In genomic region chr7:134670312-134671002, GRCm38 (mm10) we compare ENCODE assay signal across 8 mouse cellular contexts. TPM values are rescaled to one million over a fixed set of nuclear protein-coding genes. Genes with fewer than 3 reads are reported as not detected.
A peak's percentile ranks its signal among the peaks of the same experiment; 100 is the strongest.
DNase-seq lines count a peak whose midpoint lies in the region; ATAC-seq and TF ChIP-seq lines count a peak whose summit lies in the region.

TSS of gene Dock1 (plus strand) at chr7:134670654.

- peak within 1 kb of the TSS; percentile 47 for H3K4me3 ChIP-seq in spleen, adult 2 months (ENCODE audit: extremely low read depth, insufficient read depth, insufficient read length)
- peak within 1 kb of the TSS; percentile 56 for H3K4me3 ChIP-seq in forebrain, embryonic 11.5 days (ENCODE audit: low read depth, low read length)
- peak within 1 kb of the TSS; percentile 70 for H3K4me3 ChIP-seq in heart, embryonic 15.5 days
- H3K4me3 ChIP-seq in liver, embryonic 15.5 days (replicated peaks), result peak within 1 kb of the TSS; percentile 60
- peak within 1 kb of the TSS; percentile 58 for H3K4me3 ChIP-seq in neural tube, embryonic 14.5 days (ENCODE audit: low read depth, low read length)

- TF ChIP-seq POLR2A in spleen, adult 2 months (IDR thresholded peaks at IDR 0.05; ENCODE audit: low read depth, low read length), result no peak

- 4% methylated on average over 72 of the region's 77 CpGs for WGBS in spleen, adult 2 months
- 2% methylated on average over 72 of the region's 77 CpGs for WGBS in forebrain, embryonic 11.5 days
- WGBS in heart, embryonic 15.5 days, result 1% methylated on average over 63 of the region's 77 CpGs
- 3% methylated on average over 71 of the region's 77 CpGs for WGBS in liver, embryonic 15.5 days (ENCODE audit: insufficient replicate concordance)
- 4% methylated on average over 47 of the region's 77 CpGs for WGBS in neural tube, embryonic 14.5 days

- H3K27me3 ChIP-seq in spleen, adult 2 months (ENCODE audit: control insufficient read depth, insufficient read depth, low read length), result no peaks in the 10 kb centered on the region
- H3K27me3 ChIP-seq in forebrain, embryonic 11.5 days (ENCODE audit: control insufficient read depth, insufficient read depth, low read length), result no peaks in the 10 kb centered on the region; the same call in 1 of the 2 replicates
- H3K27me3 ChIP-seq in heart, embryonic 15.5 days, result no peaks in the 10 kb centered on the region
- H3K27me3 ChIP-seq in liver, embryonic 15.5 days, result peaks cover 25% of the 10 kb centered on the region
- H3K27me3 ChIP-seq in neural tube, embryonic 14.5 days (ENCODE audit: control insufficient read depth, insufficient read depth, low read length), result peaks cover 17% of the 10 kb centered on the region

- no peak for TF ChIP-seq CTCF in spleen, adult 2 months (IDR thresholded peaks at IDR 0.05; ENCODE audit: extremely low read depth, insufficient read depth, insufficient read length, insufficient replicate concordance)

- peak within 1 kb of the TSS; percentile 93 for H3K9ac ChIP-seq in forebrain, embryonic 11.5 days (ENCODE audit: low read length)
- peak within 1 kb of the TSS; percentile 77 for H3K9ac ChIP-seq in heart, embryonic 15.5 days
- peak within 1 kb of the TSS; percentile 43; the same call in 1 of the 2 replicates for H3K9ac ChIP-seq in liver, embryonic 15.5 days
- peak within 1 kb of the TSS; percentile 63 for H3K9ac ChIP-seq in neural tube, embryonic 14.5 days (replicated peaks; ENCODE audit: low read depth, low read length)

- peak; percentile 91 for ATAC-seq in forebrain, embryonic 11.5 days (replicated peaks; ENCODE audit: low FRiP score)
- ATAC-seq in heart, embryonic 15.5 days (replicated peaks; ENCODE audit: insufficient number of reproducible peaks, insufficient read depth, low FRiP score, low read depth), result peak; percentile 89
- peak; percentile 47 for ATAC-seq in liver, embryonic 15.5 days (ENCODE audit: insufficient read depth)
- peak; percentile 76 for ATAC-seq in neural tube, embryonic 14.5 days (ENCODE audit: low read depth)

- peak within 1 kb of the TSS; percentile 90 for H3K4me2 ChIP-seq in forebrain, embryonic 11.5 days (ENCODE audit: low read depth, low read length, severe bottlenecking)
- H3K4me2 ChIP-seq in heart, embryonic 15.5 days, result peak within 1 kb of the TSS; percentile 81
- peak within 1 kb of the TSS; percentile 60 for H3K4me2 ChIP-seq in liver, embryonic 15.5 days
- peak within 1 kb of the TSS; percentile 95 for H3K4me2 ChIP-seq in neural tube, embryonic 14.5 days (ENCODE audit: low read depth, low read length)

- no peak for DNase-seq in spleen, adult 2 months (ENCODE audit: low read depth in 1 of 2, low spot score in 2 of 2)
- no peak for DNase-seq in spleen, postnatal 14 days (ENCODE audit: low spot score in 2 of 2)
- DNase-seq in forebrain, embryonic 11.5 days (ENCODE audit: low spot score), result peak; percentile 83
- DNase-seq in kidney, postnatal 14 days, result peak; percentile 89
- peak; percentile 65 for DNase-seq in urinary bladder, adult 2 months (ENCODE audit: low spot score)

- no peaks in the 10 kb centered on the region for H3K36me3 ChIP-seq in spleen, adult 2 months (ENCODE audit: control insufficient read depth, insufficient read depth, low read length)
- no peaks in the 10 kb centered on the region for H3K36me3 ChIP-seq in forebrain, embryonic 11.5 days (ENCODE audit: control insufficient read depth, insufficient read depth, low read length)
- no peaks in the 10 kb centered on the region for H3K36me3 ChIP-seq in heart, embryonic 15.5 days
- no peaks in the 10 kb centered on the region for H3K36me3 ChIP-seq in liver, embryonic 15.5 days (replicated peaks)
- H3K36me3 ChIP-seq in neural tube, embryonic 14.5 days (ENCODE audit: control insufficient read depth, insufficient read depth, low read length), result no peaks in the 10 kb centered on the region

- no peaks in the 10 kb centered on the region for H3K9me3 ChIP-seq in forebrain, embryonic 11.5 days (ENCODE audit: control insufficient read depth, low read length)
- no peaks in the 10 kb centered on the region for H3K9me3 ChIP-seq in heart, embryonic 15.5 days (replicated peaks)
- no peaks in the 10 kb centered on the region for H3K9me3 ChIP-seq in liver, embryonic 15.5 days (replicated peaks)
- H3K9me3 ChIP-seq in neural tube, embryonic 14.5 days (ENCODE audit: control insufficient read depth, low read length), result no peaks in the 10 kb centered on the region

- no peak within 1 kb of the TSS; the same call in 1 of the 2 replicates for H3K27ac ChIP-seq in spleen, adult 2 months (ENCODE audit: insufficient read depth, low read length)
- H3K27ac ChIP-seq in forebrain, embryonic 11.5 days (ENCODE audit: low read depth, low read length), result peak within 1 kb of the TSS; percentile 25; the same call in 1 of the 2 replicates
- peak within 1 kb of the TSS; percentile 77 for H3K27ac ChIP-seq in heart, embryonic 15.5 days
- H3K27ac ChIP-seq in liver, embryonic 15.5 days (replicated peaks), result 0 out of 2 replicates have a peak within 1 kb of the TSS, but pooled peaks have one; percentile 41
- H3K27ac ChIP-seq in neural tube, embryonic 14.5 days (ENCODE audit: low read depth, low read length), result peak within 1 kb of the TSS; percentile 10; the same call in 1 of the 2 replicates

- no peaks in the 10 kb centered on the region for H3K4me1 ChIP-seq in spleen, adult 2 months (ENCODE audit: control insufficient read depth, insufficient read depth, insufficient read length)
- H3K4me1 ChIP-seq in forebrain, embryonic 11.5 days (replicated peaks; ENCODE audit: control insufficient read depth, insufficient read depth, low read length), result peaks cover 5% of the 10 kb centered on the region; the same call in 1 of the 2 replicates
- peaks cover 27% of the 10 kb centered on the region for H3K4me1 ChIP-seq in heart, embryonic 15.5 days (replicated peaks)
- no peaks in the 10 kb centered on the region for H3K4me1 ChIP-seq in liver, embryonic 15.5 days (replicated peaks)
- H3K4me1 ChIP-seq in neural tube, embryonic 14.5 days (ENCODE audit: control insufficient read depth, insufficient read depth, low read length), result 0 out of 2 replicates have a peak, but pooled peaks cover 3% of the 10 kb centered on the region

RNA-seq across cellular contexts. Expression of gene Dock1, which starts in this region (rescaled TPM):
- polyA plus RNA-seq in spleen, adult 2 months (2012; rRNA removed), result 2.1 TPM in 2 replicates
- 24.5 and 26.5 TPM in 2 replicates for polyA plus RNA-seq in forebrain, embryonic 11.5 days (2014; fragmentation: Nextera tagmentation; extraction: Ambion mirVana)
- polyA plus RNA-seq in heart, embryonic 15.5 days (2015; fragmentation: Nextera tagmentation; extraction: Ambion mirVana), result 18.3 and 21.4 TPM in 2 replicates
- polyA plus RNA-seq in liver, embryonic 15.5 days (2015; fragmentation: Nextera tagmentation; extraction: Ambion mirVana), result 3.2 and 3.4 TPM in 2 replicates
- polyA plus RNA-seq in neural tube, embryonic 14.5 days (2014; fragmentation: Nextera tagmentation; extraction: Ambion mirVana), result 5.9 and 8.6 TPM in 2 replicates
- polyA plus RNA-seq in urinary bladder, adult 2 months (2012; rRNA removed), result 16.7 and 21.9 TPM in 2 replicates

Comparison
In these comparisons a context has a peak if more than half of its experiments do, and no peak if none do; other contexts are left out.
1. DNase-seq: peak in forebrain, embryonic 11.5 days (single experiment), kidney, postnatal 14 days (single experiment) and urinary bladder, adult 2 months (single experiment); none in spleen, adult 2 months (0 of 2) and spleen, postnatal 14 days (0 of 2).
2. H3K9ac ChIP-seq: peak in every context shown above with its lines; median percentile 93 in forebrain, embryonic 11.5 days; 77 in heart, embryonic 15.5 days; 63 in neural tube, embryonic 14.5 days; 43 in liver, embryonic 15.5 days.
3. Peak in every context shown above with its lines, with median percentiles within 50 percentile points of each other: H3K4me3 ChIP-seq, ATAC-seq and H3K4me2 ChIP-seq.